Mouse (Mus musculus): Measurements from ENCODE around the gene Anapc15-ps.
A peak's percentile ranks its signal among the peaks of the same experiment; 100 is the strongest.

The Anapc15-ps gene

DNA sequence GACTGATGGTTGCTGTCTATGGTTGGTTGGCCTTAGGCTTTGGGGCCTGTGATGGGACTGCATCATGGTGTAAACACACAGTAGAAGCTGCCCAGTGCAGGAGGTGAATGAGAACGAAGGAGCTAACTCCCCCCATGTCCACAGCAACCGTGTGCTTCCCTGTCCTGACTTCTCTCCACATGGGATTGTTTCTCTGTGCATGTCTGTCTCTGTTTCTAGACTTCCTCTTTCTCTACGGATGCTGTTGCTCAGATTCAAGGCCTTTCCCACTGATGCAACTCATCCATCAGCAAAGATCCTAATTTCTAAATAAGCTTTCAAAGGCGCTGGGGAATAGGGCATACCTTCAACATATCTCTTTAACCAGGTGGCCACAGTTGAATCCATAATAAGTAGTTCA, 3.4 kb downstream of the Anapc15-ps start:
- no peak for DNase-seq (ENCODE audit: low read depth, low spot score)

DNA sequence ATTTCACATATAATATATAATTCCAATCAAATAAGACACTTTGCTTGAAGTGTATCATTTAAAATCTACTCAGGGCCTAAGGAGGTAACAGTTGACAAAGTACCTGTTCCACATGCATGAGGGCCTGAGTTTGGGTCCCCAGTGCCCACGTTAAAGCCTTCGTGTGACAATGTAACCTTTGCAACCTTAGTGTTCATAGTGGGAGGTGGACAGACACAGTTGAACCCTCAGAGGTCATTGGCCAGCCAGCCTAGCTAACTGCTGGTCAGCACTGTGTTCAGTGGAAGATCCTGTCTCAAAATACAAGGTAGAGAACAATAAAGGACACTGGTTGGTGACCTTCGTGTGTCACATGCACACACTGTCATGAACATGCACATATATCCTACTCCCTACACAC, 4.2 kb downstream of the Anapc15-ps start:
- DNase-seq (ENCODE audit: low read depth, low spot score), result no peak

- no peak for DNase-seq (ENCODE audit: low read depth, low spot score)
These were observed 5.8 kb downstream of the Anapc15-ps start for GRCm38 (mm10) chr10:95667371-95668030.

DNA sequence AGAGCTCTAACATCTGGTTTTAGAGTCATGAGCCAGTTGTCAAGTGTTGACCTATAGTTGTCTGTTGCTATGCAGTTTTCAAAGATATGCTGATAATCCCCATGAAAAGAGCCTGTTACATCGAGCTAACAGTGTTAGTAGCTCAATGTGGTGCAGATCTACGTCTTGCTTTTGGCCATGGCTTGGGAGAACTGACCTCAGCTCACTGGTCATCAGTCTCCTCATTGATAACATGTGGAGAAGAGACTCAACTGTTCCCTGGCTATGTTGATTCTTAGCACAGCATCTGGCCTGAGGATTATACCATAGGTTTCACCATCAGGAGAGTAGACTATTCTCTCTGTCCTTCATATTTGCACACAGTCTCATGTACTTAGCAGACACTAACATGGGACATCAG, 6.5 kb downstream of the Anapc15-ps start:
- no peak for DNase-seq (ENCODE audit: low read depth, low spot score)

DNA sequence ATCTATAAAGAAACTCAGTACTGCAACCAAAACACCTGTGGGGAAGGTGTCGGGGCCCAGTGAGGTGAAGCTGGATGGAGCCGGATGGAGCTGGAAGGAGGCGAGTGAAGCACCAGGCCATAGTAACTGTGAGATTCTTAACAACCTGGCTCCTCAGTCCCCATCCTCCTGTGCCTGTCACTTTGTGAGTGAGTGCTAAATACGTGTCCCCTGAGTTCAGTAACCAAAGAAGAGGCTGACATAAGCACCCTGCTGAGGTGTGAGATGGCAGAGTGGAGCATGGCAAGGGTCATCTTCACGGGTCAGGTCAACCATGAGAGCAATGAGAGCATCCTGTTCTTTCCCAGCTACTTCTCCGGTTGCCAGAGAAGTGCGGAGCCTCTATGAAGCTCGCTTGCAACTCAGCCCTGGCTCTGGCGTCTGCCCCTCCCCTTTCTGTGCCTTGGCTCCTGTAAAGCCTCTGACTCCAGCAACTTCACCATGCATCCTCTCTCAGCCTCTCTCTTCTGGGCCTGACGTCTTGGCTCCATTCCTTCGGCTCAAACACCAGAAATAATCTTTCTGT, 7.7 kb downstream of the Anapc15-ps start:
- DNase-seq (ENCODE audit: low read depth, low spot score), result peak; percentile 31

DNA sequence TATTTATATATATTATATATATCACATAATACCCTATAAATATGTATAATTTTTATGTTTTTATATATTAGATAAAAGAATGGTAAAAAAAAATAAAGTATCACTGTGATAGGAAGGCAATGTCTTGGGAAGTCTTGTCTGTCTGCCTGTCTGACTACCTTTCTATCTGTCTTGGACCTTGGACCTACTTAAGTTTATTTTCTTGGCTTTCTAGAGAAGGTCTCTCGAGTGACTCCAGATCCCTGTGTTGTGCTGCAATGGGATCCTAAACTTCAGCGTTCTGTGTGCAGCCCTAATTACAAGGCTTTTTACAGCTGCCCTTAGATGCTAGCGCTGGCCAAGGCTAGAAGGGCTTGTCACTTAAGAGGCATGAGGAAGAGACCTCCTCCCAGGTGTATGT, 8.6 kb downstream of the Anapc15-ps start:
- no peak for DNase-seq (ENCODE audit: low read depth, low spot score)

DNA sequence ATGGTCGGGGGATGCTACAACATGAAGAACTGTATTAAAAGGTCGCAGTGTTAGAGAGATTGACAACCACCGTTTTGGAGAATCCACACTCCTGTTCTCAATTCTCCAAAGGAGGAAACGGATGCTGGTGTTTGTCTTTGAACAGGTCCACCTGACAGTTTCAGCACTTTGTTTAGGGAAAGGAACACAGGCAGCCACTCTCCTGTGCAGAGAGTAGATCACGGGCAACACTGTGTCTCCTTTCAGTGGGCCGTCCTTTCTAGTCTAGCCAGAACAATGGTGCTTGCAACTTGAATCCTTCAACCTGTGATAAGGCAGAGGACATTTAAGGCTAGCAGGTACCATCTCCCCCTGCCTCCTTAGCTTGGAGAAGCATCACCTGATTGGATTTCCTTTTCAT, 12.9 kb downstream of the Anapc15-ps start:
- DNase-seq (ENCODE audit: low read depth, low spot score), result no peak

- DNase-seq (ENCODE audit: low read depth, low spot score), result no peak
These were observed 13.6 kb downstream of the Anapc15-ps start for GRCm38 (mm10) chr10:95659471-95660150.

GRCm38 (mm10) chr10:95658836-95659343, 14.4 kb downstream of the Anapc15-ps start:
- DNase-seq (ENCODE audit: low read depth, low spot score), result no peak

GRCm38 (mm10) chr10:95656236-95657225, 16.7 kb downstream of the Anapc15-ps start:
- DNase-seq (ENCODE audit: low read depth, low spot score), result no peak

- DNase-seq (ENCODE audit: low read depth, low spot score), result no peak
These were observed 21.1 kb downstream of the Anapc15-ps start for GRCm38 (mm10) chr10:95652131-95652530.

DNA sequence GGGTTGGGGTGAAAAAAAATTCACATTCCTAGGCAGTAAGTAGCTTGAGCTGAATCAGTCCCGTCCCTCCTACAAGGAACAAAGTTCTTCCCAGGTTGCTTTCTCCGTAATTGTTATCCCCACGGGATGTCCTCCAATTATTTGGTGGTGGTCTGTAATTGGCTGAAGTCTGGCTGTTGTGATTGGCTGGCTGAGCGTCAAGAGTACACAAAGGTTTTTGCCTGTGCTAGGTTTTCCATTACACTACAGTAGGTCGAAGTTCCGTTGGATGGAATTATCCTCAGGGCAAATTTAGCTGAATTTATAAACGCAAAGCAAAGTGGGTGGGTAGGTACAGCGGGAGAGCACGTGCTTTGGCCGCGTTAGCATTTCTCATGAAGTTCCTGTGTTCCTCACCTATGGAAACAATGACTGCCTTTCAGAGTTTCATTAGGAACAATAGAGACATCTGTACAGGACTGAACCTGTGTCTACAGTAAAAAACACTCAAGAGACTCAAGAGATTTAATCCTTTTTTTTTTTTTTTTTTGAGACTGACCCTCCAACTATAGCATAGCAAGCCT, 24.8 kb downstream of the Anapc15-ps start:
- DNase-seq (ENCODE audit: low read depth, low spot score), result no peak

- DNase-seq (ENCODE audit: low read depth, low spot score), result no peak
These were observed 26.1 kb downstream of the Anapc15-ps start for GRCm38 (mm10) chr10:95647128-95647527.

DNA sequence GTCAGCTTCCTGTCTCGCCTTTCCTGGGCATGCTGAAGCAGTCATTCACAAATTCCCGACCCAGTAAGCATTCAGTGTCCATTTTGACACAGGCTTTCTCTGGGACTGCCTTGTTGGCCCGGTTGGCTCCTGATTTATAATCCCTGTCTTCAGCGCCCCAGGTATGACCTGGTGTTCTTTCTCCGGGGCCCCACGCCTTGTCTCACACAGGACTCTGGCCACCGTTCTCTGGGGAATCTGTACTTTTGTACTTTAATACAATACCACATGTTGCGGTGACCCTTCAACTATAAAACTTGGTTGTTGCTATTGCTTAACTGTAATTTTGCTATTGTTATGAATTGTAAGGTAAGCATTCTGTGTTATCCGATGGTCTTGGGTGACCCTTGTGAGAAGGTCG, 26.7 kb downstream of the Anapc15-ps start:
- DNase-seq (ENCODE audit: low read depth, low spot score), result no peak

GRCm38 (mm10) chr10:95643696-95644360, 29.4 kb downstream of the Anapc15-ps start:
- DNase-seq (ENCODE audit: low read depth, low spot score), result no peak

DNA sequence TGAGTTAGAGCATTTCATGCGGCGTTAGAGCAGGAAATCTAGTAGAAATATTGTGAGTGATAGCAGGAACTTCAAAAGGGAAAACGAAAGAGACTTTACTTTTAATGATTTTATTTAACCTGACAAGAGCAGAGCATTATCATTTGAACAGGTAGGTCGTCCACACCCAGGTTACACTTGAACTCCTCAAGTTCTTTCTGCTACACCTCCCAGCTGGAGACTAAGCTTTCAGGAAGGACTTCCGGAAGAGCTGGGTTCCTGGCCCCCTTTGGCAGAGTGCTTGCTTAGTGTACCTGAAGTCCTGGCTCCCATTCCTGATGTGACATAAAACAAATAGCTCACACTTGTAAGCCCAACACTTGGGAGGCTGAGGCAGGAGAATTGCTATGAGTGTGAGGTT, 30.2 kb downstream of the Anapc15-ps start:
- DNase-seq (ENCODE audit: low read depth, low spot score), result no peak

DNA sequence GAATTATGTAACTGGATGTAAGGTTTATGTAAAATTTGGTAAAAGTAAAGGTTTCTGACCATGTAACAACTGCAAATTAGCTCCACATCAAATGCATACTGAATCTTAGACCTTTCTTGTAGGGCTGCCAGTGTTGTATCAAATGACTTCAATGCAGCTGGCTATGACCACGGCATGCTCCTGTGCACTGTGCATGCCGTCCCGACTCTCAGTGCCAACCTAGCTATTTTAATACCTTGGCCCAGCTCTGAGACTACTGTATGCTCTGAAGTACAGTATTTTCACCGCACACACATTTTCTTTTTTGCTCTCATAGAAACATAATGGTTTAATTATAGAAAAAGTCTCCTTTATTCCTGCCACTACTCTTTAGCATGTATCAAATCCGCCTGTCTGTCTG, 31.9 kb downstream of the Anapc15-ps start:
- no peak for DNase-seq (ENCODE audit: low read depth, low spot score)

DNA sequence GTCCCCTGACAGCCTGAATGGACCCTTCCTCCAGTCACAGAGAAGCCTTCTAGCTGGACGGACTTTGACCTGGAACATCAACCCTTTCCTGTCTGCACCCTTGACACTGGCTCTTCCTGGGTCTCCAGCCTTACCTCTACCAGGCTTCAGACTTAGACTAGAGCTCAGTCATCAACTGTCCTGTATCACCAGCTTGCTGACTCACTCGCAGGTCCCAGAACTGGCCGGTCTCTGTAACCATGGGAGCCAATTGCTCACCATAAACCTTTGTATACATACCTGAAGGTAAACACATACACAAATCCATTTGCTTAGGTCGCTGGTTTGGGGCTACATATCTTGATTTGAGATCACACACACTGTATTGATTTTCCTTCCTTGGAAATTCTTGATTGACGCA, 33.8 kb downstream of the Anapc15-ps start:
- no peak for DNase-seq (ENCODE audit: low read depth, low spot score)

GRCm38 (mm10) chr10:95634751-95635150, 38.5 kb downstream of the Anapc15-ps start:
- DNase-seq (ENCODE audit: low read depth, low spot score), result no peak

DNA sequence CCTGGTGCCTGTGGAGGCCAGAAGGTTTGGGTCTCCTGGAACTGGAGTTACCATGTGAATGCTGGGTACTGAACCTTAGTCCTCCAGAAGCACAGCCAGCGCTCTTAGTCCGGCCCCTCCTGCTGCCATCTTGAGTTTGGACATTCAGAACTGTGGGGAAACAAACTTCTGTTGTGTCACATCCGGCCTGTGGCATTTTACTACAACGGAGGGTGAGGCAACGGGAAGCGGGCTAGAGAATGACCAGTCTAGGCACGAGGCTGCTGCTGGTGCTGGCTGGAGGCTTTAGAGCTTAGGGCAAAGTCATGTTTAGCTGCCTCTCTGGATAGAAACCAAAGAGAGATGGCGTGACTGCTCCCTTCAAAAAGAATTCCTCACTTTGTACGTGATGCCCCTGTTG, 39.0 kb downstream of the Anapc15-ps start:
- DNase-seq (ENCODE audit: low read depth, low spot score), result no peak

DNA sequence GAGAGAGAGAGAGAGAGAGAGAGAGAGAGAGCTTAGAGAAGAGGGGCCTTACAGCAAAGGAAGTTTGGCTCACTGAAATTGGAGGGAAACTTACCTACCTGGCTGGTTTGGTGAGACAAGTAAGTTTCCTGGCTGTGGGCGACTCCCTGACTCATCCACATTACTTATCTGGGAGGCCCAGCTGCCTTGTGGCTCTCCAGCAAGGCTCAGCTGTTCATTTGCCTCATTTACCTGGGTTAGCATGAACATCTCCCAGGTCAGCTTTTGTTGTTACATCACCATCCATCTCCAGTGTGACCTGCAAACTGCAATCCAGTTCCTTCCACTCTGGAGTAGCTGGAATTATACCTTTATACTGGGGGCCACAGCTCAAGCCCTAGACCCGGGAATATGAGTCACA, 41.7 kb downstream of the Anapc15-ps start:
- no peak for DNase-seq (ENCODE audit: low read depth, low spot score)

Measured in mesoderm, embryonic 11.5 days (tissue).